Mouse (Mus musculus): ENCODE data around the gene Elf5.

Gene Elf5

GRCm38 (mm10) chr2:103432695-103433275 lies 21.3 kb downstream of the Elf5 start:
- no peak for DNase-seq (ENCODE audit: extremely low read depth, low read depth)

GRCm38 (mm10) chr2:103435110-103435509 lies 23.6 kb downstream of the Elf5 start:
- DNase-seq (ENCODE audit: extremely low read depth, low read depth) = no peak

- no peak for DNase-seq (ENCODE audit: extremely low read depth, low read depth)
These were observed 25.0 kb downstream of the Elf5 start for GRCm38 (mm10) chr2:103436534-103436933.

GRCm38 (mm10) chr2:103439071-103439622 lies 27.7 kb downstream of the Elf5 start:
- no peak for DNase-seq (ENCODE audit: extremely low read depth, low read depth)

- peak; percentile 75 for DNase-seq (ENCODE audit: extremely low read depth, low read depth)
These were observed 28.2 kb downstream of the Elf5 start for GRCm38 (mm10) chr2:103439710-103440109.

- peak; percentile 30 for DNase-seq (ENCODE audit: extremely low read depth, low read depth)
These were observed 34.3 kb downstream of the Elf5 start for GRCm38 (mm10) chr2:103445776-103446175.

GRCm38 (mm10) chr2:103446326-103446725 lies 34.8 kb downstream of the Elf5 start:
- DNase-seq (ENCODE audit: extremely low read depth, low read depth) = no peak

GRCm38 (mm10) chr2:103448947-103449560 lies 37.6 kb downstream of the Elf5 start:
- no peak for DNase-seq (ENCODE audit: extremely low read depth, low read depth)

- DNase-seq (ENCODE audit: extremely low read depth, low read depth) = no peak
These were observed 38.3 kb downstream of the Elf5 start for GRCm38 (mm10) chr2:103449813-103450212.

GRCm38 (mm10) chr2:103450267-103450666 lies 38.8 kb downstream of the Elf5 start:
- DNase-seq (ENCODE audit: extremely low read depth, low read depth) = no peak

GRCm38 (mm10) chr2:103452550-103452949 lies 41.1 kb downstream of the Elf5 start:
- no peak for DNase-seq (ENCODE audit: extremely low read depth, low read depth)

- DNase-seq (ENCODE audit: extremely low read depth, low read depth) = no peak
These were observed 44.3 kb downstream of the Elf5 start for GRCm38 (mm10) chr2:103455748-103456147.

- DNase-seq (ENCODE audit: extremely low read depth, low read depth) = no peak
These were observed 45.2 kb downstream of the Elf5 start for GRCm38 (mm10) chr2:103456646-103457045.

- no peak for DNase-seq (ENCODE audit: extremely low read depth, low read depth)
These were observed 45.6 kb downstream of the Elf5 start for GRCm38 (mm10) chr2:103457048-103457447.

- DNase-seq (ENCODE audit: extremely low read depth, low read depth) = no peak
These were observed 46.1 kb downstream of the Elf5 start for GRCm38 (mm10) chr2:103457628-103458027.

GRCm38 (mm10) chr2:103459069-103459468 lies 47.6 kb downstream of the Elf5 start:
- no peak for DNase-seq (ENCODE audit: extremely low read depth, low read depth)

- no peak for DNase-seq (ENCODE audit: extremely low read depth, low read depth)
These were observed 49.7 kb downstream of the Elf5 start for GRCm38 (mm10) chr2:103461210-103461609.

GRCm38 (mm10) chr2:103461743-103462142 lies 50.3 kb downstream of the Elf5 start:
- no peak for DNase-seq (ENCODE audit: extremely low read depth, low read depth)

- no peak for DNase-seq (ENCODE audit: extremely low read depth, low read depth)
These were observed 51.3 kb downstream of the Elf5 start for GRCm38 (mm10) chr2:103462746-103463145.

- no peak for DNase-seq (ENCODE audit: extremely low read depth, low read depth)
These were observed 53.0 kb downstream of the Elf5 start for GRCm38 (mm10) chr2:103464524-103464923.

GRCm38 (mm10) chr2:103465429-103465828 lies 53.9 kb downstream of the Elf5 start:
- DNase-seq (ENCODE audit: extremely low read depth, low read depth) = no peak

GRCm38 (mm10) chr2:103466272-103466671 lies 54.8 kb downstream of the Elf5 start:
- no peak for DNase-seq (ENCODE audit: extremely low read depth, low read depth)

- no peak for DNase-seq (ENCODE audit: extremely low read depth, low read depth)
These were observed 55.6 kb downstream of the Elf5 start for GRCm38 (mm10) chr2:103466984-103467588.
